Mouse (Mus musculus) MEL (cell line): Measurements from ENCODE around the gene Nuak2. TPM values are rescaled to one million over a fixed set of nuclear protein-coding genes. Genes with fewer than 3 reads are reported as not detected.
A peak's percentile ranks its signal among the peaks of the same experiment; 100 is the strongest.

ENCODE experiments used
- DNase-seq: peaks from one replicate; pipeline ENCODE4 v3.0.0; 2011; ENCODE audit warnings: low read depth, low spot score
- H3K27ac ChIP-seq: 2 replicates; pipeline ENCODE4 v1.5.1; 2012; ENCODE audit warnings: low read depth, mild to moderate bottlenecking, control low read depth, low read length, moderate library complexity; ENCODE audit not compliant: control insufficient read depth
- H3K27me3 ChIP-seq, 2 experiments: fragments of 150-350 bp in 1 of 2; sonication (generic) in 1 of 2; 2 replicates each; pipeline ENCODE4 v1.6.1; 2012; ENCODE audit warnings: low read length in 2 of 2, mild to moderate bottlenecking in 2 of 2, improper control_type of control experiment in 1 of 2, moderate library complexity in 1 of 2; ENCODE audit not compliant: insufficient read depth in 2 of 2, control insufficient read depth in 1 of 2
- H3K36me3 ChIP-seq, 2 experiments: 2 replicates each; pipeline ENCODE4 v1.6.1; 2012 to 2014; ENCODE audit warnings: low read length in 2 of 2, improper control_type of control experiment in 1 of 2, inconsistent platforms in 1 of 2, mild to moderate bottlenecking in 1 of 2; ENCODE audit not compliant: insufficient read depth in 2 of 2, control insufficient read depth in 1 of 2
- H3K4me1 ChIP-seq, 2 experiments: fragments of 150-350 bp in 1 of 2; sonication (generic) in 1 of 2; 2 replicates each; pipeline ENCODE4 v1.6.1; 2012; ENCODE audit warnings: low read length in 2 of 2, improper control_type of control experiment in 1 of 2, mild to moderate bottlenecking in 1 of 2; ENCODE audit not compliant: insufficient read depth in 2 of 2, control insufficient read depth in 1 of 2
- H3K4me3 ChIP-seq, 2 experiments: fragments of 150-350 bp in 1 of 2; sonication (generic) in 1 of 2; 2 replicates each; pipeline ENCODE4 v1.5.1; 2012; ENCODE audit warnings: low read depth in 2 of 2, low read length in 2 of 2, mild to moderate bottlenecking in 2 of 2, moderate library complexity in 2 of 2, control low read depth in 1 of 2, improper control_type of control experiment in 1 of 2; ENCODE audit not compliant: control insufficient read depth in 1 of 2, insufficient read depth in 1 of 2
- H3K79me2 ChIP-seq: 2 replicates; pipeline ENCODE4 v1.6.1; 2012; ENCODE audit warnings: mild to moderate bottlenecking, low read length, moderate library complexity; ENCODE audit not compliant: control insufficient read depth, poor library complexity, insufficient read depth
- H3K9ac ChIP-seq: 2 replicates; pipeline ENCODE4 v1.6.1; 2012; ENCODE audit warnings: low read depth, mild to moderate bottlenecking, control low read depth, low read length, moderate library complexity; ENCODE audit not compliant: control insufficient read depth, poor library complexity, severe bottlenecking
- H3K9me3 ChIP-seq: fragments of 150-350 bp; sonication (generic); replicated peaks from 2 replicates; pipeline ENCODE4 v1.6.1; 2012; ENCODE audit warnings: mild to moderate bottlenecking, low read length, improper control_type of control experiment, moderate library complexity; ENCODE audit not compliant: insufficient read depth
- CHD1 ChIP-seq: IDR thresholded peaks from 2 replicates; pipeline ENCODE4 v1.6.1; 2012; ENCODE audit warnings: low read depth, mild to moderate bottlenecking, inconsistent platforms, low read length, improper control_type of control experiment
- CHD2 ChIP-seq: IDR thresholded peaks from 2 replicates; pipeline ENCODE4 v1.6.1; 2011; ENCODE audit warnings: low read length, improper control_type of control experiment
- CTCF ChIP-seq, 3 experiments: IDR thresholded peaks in 2 of 3; conservative IDR thresholded peaks in 1 of 3; 2 replicates each; pipeline ENCODE4 v1.5.1; 2011 to 2012; ENCODE audit warnings: low read length in 3 of 3, low read depth in 2 of 3, mild to moderate bottlenecking in 2 of 3, improper control_type of control experiment in 1 of 3, inconsistent platforms in 1 of 3, mixed read lengths in 1 of 3, moderate library complexity in 1 of 3; ENCODE audit not compliant: control insufficient read depth in 1 of 3, insufficient read depth in 1 of 3, poor library complexity in 1 of 3, severe bottlenecking in 1 of 3
- ELF1 ChIP-seq: IDR thresholded peaks from 2 replicates; pipeline ENCODE4 v1.6.1; 2014; ENCODE audit warnings: low read depth, mild to moderate bottlenecking, inconsistent platforms, low read length, improper control_type of control experiment, moderate library complexity
- EP300 ChIP-seq, 2 experiments: IDR thresholded peaks; 2 replicates each; pipeline ENCODE4 v1.6.1; 2011; ENCODE audit warnings: improper control_type of control experiment in 2 of 2, low read length in 2 of 2, low read depth in 1 of 2, mild to moderate bottlenecking in 1 of 2
- GATA1 ChIP-seq: IDR thresholded peaks from 2 replicates; pipeline ENCODE4 v1.6.1; 2011; ENCODE audit warnings: low read depth, low read length, improper control_type of control experiment
- HCFC1 ChIP-seq: IDR thresholded peaks from 2 replicates; pipeline ENCODE4 v1.6.1; 2012; ENCODE audit warnings: low read depth, mild to moderate bottlenecking, inconsistent platforms, low read length, improper control_type of control experiment, moderate library complexity
- JUND ChIP-seq: IDR thresholded peaks from 2 replicates; pipeline ENCODE4 v1.6.1; 2011; ENCODE audit warnings: low read depth, mild to moderate bottlenecking, improper control_type of control experiment, low read length
- MXI1 ChIP-seq: IDR thresholded peaks from 2 replicates; pipeline ENCODE4 v1.6.1; 2011; ENCODE audit warnings: mild to moderate bottlenecking, low read depth, low read length, improper control_type of control experiment
- POLR2AphosphoS5 ChIP-seq: IDR thresholded peaks from 2 replicates; pipeline ENCODE4 v1.6.1; 2012; ENCODE audit warnings: low read depth, borderline replicate concordance, mild to moderate bottlenecking, inconsistent platforms, low read length, moderate library complexity, mixed read lengths
- RAD21 ChIP-seq: IDR thresholded peaks from 2 replicates; pipeline ENCODE4 v1.6.1; 2011; ENCODE audit warnings: mild to moderate bottlenecking, low read depth, low read length, improper control_type of control experiment
- SIN3A ChIP-seq: IDR thresholded peaks from 2 replicates; pipeline ENCODE4 v1.6.1; 2012; ENCODE audit warnings: low read length, improper control_type of control experiment, inconsistent platforms
- SMC3 ChIP-seq: IDR thresholded peaks from 2 replicates; pipeline ENCODE4 v1.6.1; 2011; ENCODE audit warnings: low read depth, low read length, improper control_type of control experiment
- TCF12 ChIP-seq: IDR thresholded peaks from 2 replicates; pipeline ENCODE4 v1.6.1; 2014; ENCODE audit warnings: low read depth, mild to moderate bottlenecking, inconsistent platforms, low read length, improper control_type of control experiment, moderate library complexity
- UBTF ChIP-seq: IDR thresholded peaks from 2 replicates; pipeline ENCODE4 v1.6.1; 2012; ENCODE audit warnings: low read depth, mild to moderate bottlenecking, inconsistent platforms, low read length, improper control_type of control experiment, moderate library complexity, borderline replicate concordance; ENCODE audit not compliant: insufficient read depth
- USF1 ChIP-seq: IDR thresholded peaks from 2 replicates; pipeline ENCODE4 v1.6.1; 2014; ENCODE audit warnings: low read depth, mild to moderate bottlenecking, inconsistent platforms, low read length, improper control_type of control experiment, moderate library complexity
- USF2 ChIP-seq, 2 experiments: IDR thresholded peaks; 2 replicates each; pipeline ENCODE4 v1.6.1; 2011 to 2012; ENCODE audit warnings: improper control_type of control experiment in 2 of 2, low read length in 2 of 2, borderline replicate concordance in 1 of 2, inconsistent platforms in 1 of 2, low read depth in 1 of 2, mild to moderate bottlenecking in 1 of 2; ENCODE audit not compliant: insufficient read depth in 1 of 2
- ZC3H11A ChIP-seq: IDR thresholded peaks from 2 replicates; pipeline ENCODE4 v1.6.1; 2012; ENCODE audit warnings: low read depth, mild to moderate bottlenecking, inconsistent platforms, low read length, improper control_type of control experiment
- ZKSCAN1 ChIP-seq: IDR thresholded peaks from 2 replicates; pipeline ENCODE4 v1.6.1; 2012; ENCODE audit warnings: low read depth, mild to moderate bottlenecking, inconsistent platforms, low read length, improper control_type of control experiment, moderate library complexity
- polyA plus RNA-seq, 2 experiments: library from polyadenylated mRNA; stranded (reverse) in 1 of 2; unstranded in 1 of 2; fragments of >175 nt in 1 of 2; fragments of >200 nt in 1 of 2; gene quantifications; 2 replicates each; pipeline versions ENCODE4 v1.2.1 to v1.2.4; 2012; ENCODE audit warnings: low replicate concordance in 2 of 2, low read depth in 1 of 2; ENCODE audit not compliant: insufficient read length in 2 of 2, insufficient read depth in 1 of 2, missing spikeins in 1 of 2
- total RNA-seq: library from RNA; depleted of rRNA; stranded (reverse); fragments of 300-350 nt; gene quantifications from 2 replicates; pipeline ENCODE4 v1.2.3, GENCODE M21; 2012

Gene Nuak2
- total and polyA plus RNA-seq, 3 experiments, result 3.0 to 3.2 TPM; not detected in 1

GRCm38 (mm10) chr1:132304618-132305214 is 11.2 kb upstream of the Nuak2 start:
- Histone ChIP-seq H3K79me2 (no peaks in the 10 kb centered on the region), H3K9me3 (no peaks in the 10 kb centered on the region), H3K9ac (no peak overlapping the region), H3K27ac (no peak overlapping the region), H3K4me1 (no peaks in the 10 kb centered on the region), H3K4me3 (no peak overlapping the region), H3K36me3 (no peaks in the 10 kb centered on the region), H3K27me3 (peaks cover 3 to 4% of the 10 kb centered on the region in 2 experiments; a peak in 3 of 4 replicates)
- TF ChIP-seq HCFC1 (no peak), UBTF (no peak), MXI1 (no peak), POLR2AphosphoS5 (no peak), JUND (no peak), ZKSCAN1 (no peak), TCF12 (no peak), CHD2 (no peak), ELF1 (no peak), USF2 (IDR thresholded peaks at IDR 0.05; ENCODE audit: borderline replicate concordance in 1 of 2, insufficient read depth in 1 of 2, low read depth in 1 of 2, low read length in 2 of 2) (no peak), USF1 (no peak)
- DNase-seq, result no peak

DNA sequence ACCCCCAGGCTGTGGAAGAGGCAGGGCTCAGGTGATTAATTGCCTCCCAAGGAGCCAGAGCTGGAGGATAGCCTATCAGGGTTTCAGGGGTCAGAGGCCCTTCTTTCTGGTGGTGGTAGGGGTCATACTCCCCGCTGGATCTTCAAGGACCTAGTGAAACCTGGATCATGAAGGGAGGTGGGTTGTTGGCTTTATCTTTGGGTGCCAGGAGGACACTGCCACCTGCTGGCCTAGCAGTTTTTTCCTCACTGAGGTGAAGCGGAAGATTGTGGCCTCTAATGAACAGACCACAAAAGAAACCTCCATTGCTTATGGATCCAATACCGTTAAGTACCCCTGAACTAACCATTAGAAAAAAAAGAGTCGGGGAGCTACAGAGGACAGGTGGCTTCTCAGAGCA is 9.8 kb upstream of the Nuak2 start:
- peaks cover 0 to 1% of the 10 kb centered on the region in 2 experiments; a peak in 2 of 4 replicates for H3K27me3 ChIP-seq
- no peak overlapping the region for H3K9ac ChIP-seq
- H3K4me3 ChIP-seq, result no peak overlapping the region
- H3K27ac ChIP-seq, result no peak overlapping the region
- peaks cover 0 to 6% of the 10 kb centered on the region in 2 experiments; a peak in 2 of 4 replicates for H3K4me1 ChIP-seq
- H3K9me3 ChIP-seq, result no peaks in the 10 kb centered on the region
- H3K79me2 ChIP-seq, result no peaks in the 10 kb centered on the region
- H3K36me3 ChIP-seq, result peaks cover 0 to under 1% of the 10 kb centered on the region in 2 experiments; a peak in 1 of 4 replicates
- TF ChIP-seq EP300 (IDR thresholded peaks at IDR 0.05; ENCODE audit: low read depth in 1 of 2, low read length in 2 of 2) (no peak), SIN3A (no peak), RAD21 (peak; percentile 47), GATA1 (peak; percentile 36; the same call in 1 of the 2 replicates), ZC3H11A (0 out of 2 replicates have a peak, but pooled peaks have one; percentile 17), CTCF (IDR thresholded peaks at IDR 0.05 in 2 of 3, conservative IDR thresholded peaks at IDR 0.05 in 1 of 3; ENCODE audit: control insufficient read depth in 1 of 3, insufficient read depth in 1 of 3, low read depth in 2 of 3, low read length in 3 of 3, poor library complexity in 1 of 3, severe bottlenecking in 1 of 3) (peak; percentile 62 to 77 (median 75)), CHD1 (no peak), SMC3 (peak; percentile 65)
- peak; percentile 53 for DNase-seq
